ENCODE assay signal across 12 mouse cellular contexts in the genomic region with DNA sequence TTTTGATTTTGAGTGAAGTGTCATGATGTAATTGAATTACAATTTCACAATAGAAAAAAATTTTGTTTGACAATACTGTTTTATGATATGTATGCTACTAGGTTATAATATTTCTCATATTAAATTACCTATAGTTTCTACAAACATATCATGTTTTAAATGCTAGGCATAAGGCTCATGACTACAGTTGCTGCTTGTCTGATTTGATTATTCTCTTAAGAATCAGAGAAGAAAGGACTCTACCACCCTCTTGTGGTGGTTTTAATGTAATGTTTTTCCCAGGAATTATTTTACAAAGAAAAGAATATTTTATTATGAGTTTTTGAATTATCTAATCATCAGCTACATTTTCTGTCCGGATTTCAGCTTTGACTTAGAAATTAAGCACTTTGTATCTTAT.
DNase-seq lines count a peak whose midpoint lies in the region; ATAC-seq and TF ChIP-seq lines count a peak whose summit lies in the region.
"Had no signal": no experiment of that assay in that cellular context is flagged by ENCODE, and none has a peak within 500 bp of the region (broad histone marks: within the 10 kb centered on the region; RNA-seq: fewer than 3 reads in every experiment).

No protein-coding gene starts in this region.

- no peak overlapping the region for H3K27ac ChIP-seq in forebrain, embryonic 14.5 days (ENCODE audit: low read depth, low read length)
- no peak overlapping the region for H3K27ac ChIP-seq in forebrain, embryonic 11.5 days (ENCODE audit: low read depth, low read length)
- H3K27ac ChIP-seq in lung, postnatal 0 days (ENCODE audit: low read length): no peak overlapping the region

- 9% methylated on average over 1 of the region's 1 CpGs for WGBS in forebrain, embryonic 14.5 days
- WGBS in forebrain, embryonic 11.5 days: 0% methylated on average over 1 of the region's 1 CpGs
- 6% methylated on average over 1 of the region's 1 CpGs for WGBS in lung, postnatal 0 days
- WGBS in lung, adult 2 months: 22% methylated on average over 1 of the region's 1 CpGs

- H3K9me3 ChIP-seq in forebrain, embryonic 14.5 days (replicated peaks; ENCODE audit: control insufficient read depth, low read length): no peaks in the 10 kb centered on the region
- H3K9me3 ChIP-seq in forebrain, embryonic 11.5 days (ENCODE audit: control insufficient read depth, low read length): no peaks in the 10 kb centered on the region
- no peaks in the 10 kb centered on the region for H3K9me3 ChIP-seq in lung, postnatal 0 days (ENCODE audit: low read length)
- H3K9me3 ChIP-seq: G1E had no signal

- H3K27me3 ChIP-seq in forebrain, embryonic 14.5 days (replicated peaks; ENCODE audit: control insufficient read depth, insufficient read depth, low read length): no peaks in the 10 kb centered on the region
- H3K27me3 ChIP-seq in forebrain, embryonic 11.5 days (ENCODE audit: control insufficient read depth, insufficient read depth, low read length): no peaks in the 10 kb centered on the region
- H3K27me3 ChIP-seq in lung, postnatal 0 days (replicated peaks; ENCODE audit: insufficient read depth, low read length): no peaks in the 10 kb centered on the region

- TF ChIP-seq EP300 in lung, postnatal 0 days (IDR thresholded peaks at IDR 0.05): no peak

- no peak overlapping the region for H3K4me3 ChIP-seq in forebrain, embryonic 14.5 days (ENCODE audit: low read depth, low read length)
- no peak overlapping the region for H3K4me3 ChIP-seq in forebrain, embryonic 11.5 days (ENCODE audit: low read depth, low read length)
- no peak overlapping the region for H3K4me3 ChIP-seq in lung, postnatal 0 days (ENCODE audit: low read depth, low read length)
- H3K4me3 ChIP-seq in lung, adult 2 months (replicated peaks; ENCODE audit: extremely low read depth, low read depth, low read length): no peak overlapping the region

- intact Hi-C loops in gastrocnemius, postnatal 14 days (cut with DNase I; ENCODE audit: low total_unique reads): loop anchor here (2.0 kb wide), 1 partner anchor 412 kb away; no protein-coding TSS in a partner anchor

- TF ChIP-seq CTCF in lung, postnatal 0 days (IDR thresholded peaks at IDR 0.05): peak; percentile 68
- no peak for TF ChIP-seq CTCF in lung, adult 2 months (IDR thresholded peaks at IDR 0.05; ENCODE audit: insufficient read depth, low read length)

- no peak for TF ChIP-seq POLR2A in lung, adult 2 months (IDR thresholded peaks at IDR 0.05; ENCODE audit: borderline replicate concordance, extremely low read depth, low read depth, low read length)

- no peaks in the 10 kb centered on the region for H3K4me1 ChIP-seq in forebrain, embryonic 14.5 days (ENCODE audit: control insufficient read depth, insufficient read depth, low read length)
- no peaks in the 10 kb centered on the region for H3K4me1 ChIP-seq in forebrain, embryonic 11.5 days (replicated peaks; ENCODE audit: control insufficient read depth, insufficient read depth, low read length)
- no peaks in the 10 kb centered on the region for H3K4me1 ChIP-seq in lung, postnatal 0 days (ENCODE audit: insufficient read depth, low read depth, low read length)
- H3K4me1 ChIP-seq in lung, adult 2 months (ENCODE audit: control insufficient read depth, insufficient read depth, low read length): peaks cover 6% of the 10 kb centered on the region

- no peak overlapping the region for H3K9ac ChIP-seq in forebrain, embryonic 14.5 days (ENCODE audit: low read length)
- no peak overlapping the region for H3K9ac ChIP-seq in forebrain, embryonic 11.5 days (ENCODE audit: low read length)
- H3K9ac ChIP-seq in lung, postnatal 0 days (replicated peaks; ENCODE audit: low read depth): no peak overlapping the region

- no peak overlapping the region for H3K4me2 ChIP-seq in forebrain, embryonic 14.5 days (ENCODE audit: low read length)
- H3K4me2 ChIP-seq in forebrain, embryonic 11.5 days (ENCODE audit: low read depth, low read length, severe bottlenecking): no peak overlapping the region
- no peak overlapping the region for H3K4me2 ChIP-seq in lung, postnatal 0 days (replicated peaks; ENCODE audit: low read depth, low read length)

- peak; percentile 59 for ATAC-seq in forebrain, embryonic 14.5 days
- no peak for ATAC-seq in forebrain, embryonic 11.5 days (replicated peaks; ENCODE audit: low FRiP score)
- ATAC-seq in lung, postnatal 0 days: no peak

- H3K36me3 ChIP-seq in forebrain, embryonic 14.5 days (ENCODE audit: control insufficient read depth, insufficient read depth, low read length): no peaks in the 10 kb centered on the region
- no peaks in the 10 kb centered on the region for H3K36me3 ChIP-seq in forebrain, embryonic 11.5 days (ENCODE audit: control insufficient read depth, insufficient read depth, low read length)
- no peaks in the 10 kb centered on the region for H3K36me3 ChIP-seq in lung, postnatal 0 days (ENCODE audit: insufficient read depth, low read length)

- peak; percentile 85 for DNase-seq in forebrain, embryonic 14.5 days (ENCODE audit: low spot score)
- DNase-seq in forebrain, embryonic 11.5 days (ENCODE audit: low spot score): no peak
- peak; percentile 77 for DNase-seq in lung, postnatal 0 days (ENCODE audit: low spot score)
- no peak for DNase-seq in lung, adult 2 months
- peak; percentile 77 for DNase-seq in embryo, embryonic 10.5 days (ENCODE audit: low spot score)
- DNase-seq in retina, adult 2 months (ENCODE audit: low read depth, low spot score): peak; percentile 16
- DNase-seq in cerebellum, postnatal 36 days: no peak
- no peak for DNase-seq in gastrocnemius, postnatal 14 days
- DNase-seq: cerebellum, postnatal 25 days; lung, postnatal 4 days; right cerebral cortex, postnatal 14 days had no signal

Comparison
In these comparisons a context has a peak if more than half of its experiments do, and no peak if none do; other contexts are left out.
1. DNase-seq: peak in forebrain, embryonic 14.5 days (single experiment), lung, postnatal 0 days (single experiment), embryo, embryonic 10.5 days (single experiment) and retina, adult 2 months (single experiment); none in forebrain, embryonic 11.5 days (single experiment), lung, adult 2 months (single experiment), cerebellum, postnatal 36 days (0 of 2) and gastrocnemius, postnatal 14 days (single experiment).